Mouse (Mus musculus) heart, adult 2 months (tissue): ENCODE measurements around the gene Tdrd1. TPM values are rescaled to one million over a fixed set of nuclear protein-coding genes. Genes with fewer than 3 reads are reported as not detected.

Source experiments
- DNase-seq, 2 experiments: peaks; one replicate each; pipeline ENCODE4 v3.0.0; 2021
- H3K27ac ChIP-seq: fragments of 200-600 bp; 2 replicates; pipeline ENCODE4 v1.8.1; 2022
- H3K27me3 ChIP-seq: fragments of 200-500 bp; 2 replicates; pipeline ENCODE4 v1.6.1; 2012; ENCODE audit warnings: mild to moderate bottlenecking, low read length, inconsistent platforms, mixed read lengths; ENCODE audit not compliant: control insufficient read depth, insufficient read depth
- H3K36me3 ChIP-seq: fragments of 200-500 bp; 2 replicates; pipeline ENCODE4 v1.6.1; 2012; ENCODE audit warnings: low read length, inconsistent platforms; ENCODE audit not compliant: control insufficient read depth, insufficient read depth
- H3K4me1 ChIP-seq: fragments of 200-500 bp; 2 replicates; pipeline ENCODE4 v1.6.1; 2011; ENCODE audit warnings: low read length; ENCODE audit not compliant: control insufficient read depth, insufficient read depth
- H3K4me3 ChIP-seq: fragments of 200-600 bp; 2 replicates; pipeline ENCODE4 v1.8.1; 2022
- H3K79me2 ChIP-seq: fragments of 200-500 bp; replicated peaks from 2 replicates; pipeline ENCODE4 v1.6.1; 2012; ENCODE audit warnings: mild to moderate bottlenecking, inconsistent platforms, low read length, moderate library complexity, mixed read lengths; ENCODE audit not compliant: control insufficient read depth, insufficient read depth
- H3K9ac ChIP-seq: fragments of 200-500 bp; 2 replicates; pipeline ENCODE4 v1.6.1; 2012; ENCODE audit warnings: low read depth, mild to moderate bottlenecking, control low read depth, inconsistent platforms, low read length, mixed read lengths
- CTCF ChIP-seq: fragments of 200-600 bp; IDR thresholded peaks from 2 replicates; pipeline ENCODE4 v1.8.1; 2022; ENCODE audit warnings: antibody characterized with exemption, mild to moderate bottlenecking, moderate library complexity
- EP300 ChIP-seq: fragments of 200-500 bp; IDR thresholded peaks from 2 replicates; pipeline ENCODE4 v1.6.1; 2011; ENCODE audit warnings: low read depth, low read length, control low read depth; ENCODE audit not compliant: insufficient read depth
- POLR2A ChIP-seq: fragments of 200-500 bp; IDR thresholded peaks from 2 replicates; pipeline ENCODE4 v1.6.1; 2011; ENCODE audit warnings: mild to moderate bottlenecking, low read depth, low read length, control low read depth; ENCODE audit not compliant: insufficient read depth
- WGBS: fragments of 180-500 bp; shearing (Covaris S2); methylation state at CpG from one replicate; pipeline ENCODE4 v1.1.7; 2018; 5-methylcytosine and 5-hydroxymethylcytosine counted together
- intact Hi-C: fragments of 180-260 bp; cut with DNase I; formaldehyde crosslinking; loops from one replicate; pipeline ENCODE4 v1.15.1; 2025
- polyA plus RNA-seq: library from polyadenylated mRNA; depleted of rRNA; stranded (reverse); fragments of >200 nt; gene quantifications from 2 replicates; pipeline ENCODE4 v1.2.3, GENCODE M21; 2012
- total RNA-seq, 2 experiments: library from RNA; stranded (reverse); gene quantifications; 2 replicates each; pipeline ENCODE4 v1.2.3; 2021

The Tdrd1 gene
- total and polyA plus RNA-seq, 3 experiments, result 0.02 TPM; not detected in 2

DNA sequence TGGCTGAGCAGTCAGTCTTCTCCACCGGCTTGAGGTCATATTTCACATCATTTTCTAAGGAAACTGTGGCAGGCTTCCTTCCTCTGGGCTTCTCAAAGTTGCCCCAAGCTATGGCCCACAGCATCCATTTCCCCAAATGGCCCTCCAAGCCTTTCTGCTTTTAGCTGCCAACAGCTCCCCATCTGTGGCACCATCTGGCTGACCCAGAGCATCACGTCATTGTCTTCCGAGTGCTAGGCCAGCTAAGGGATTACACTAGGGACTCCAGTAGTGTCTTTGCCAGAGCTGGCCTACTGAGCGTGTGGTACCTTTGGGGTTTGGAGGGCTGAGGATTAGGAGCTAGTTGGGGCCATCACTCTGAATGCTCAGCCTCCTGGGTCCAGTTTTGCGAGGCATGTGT is 66.6 kb downstream of the Tdrd1 start:
- H3K4me3 ChIP-seq, result no peak overlapping the region
- TF ChIP-seq CTCF (no peak), POLR2A (no peak), EP300 (no peak)
- H3K4me1 ChIP-seq, result no peaks in the 10 kb centered on the region
- no peaks in the 10 kb centered on the region for H3K27me3 ChIP-seq
- DNase-seq, result no peak
- no peak overlapping the region for H3K9ac ChIP-seq
- intact Hi-C loops, result no loop called here
- H3K79me2 ChIP-seq, result no peaks in the 10 kb centered on the region
- H3K27ac ChIP-seq, result no peak overlapping the region
- H3K36me3 ChIP-seq, result no peaks in the 10 kb centered on the region
- 88% methylated on average over 5 of the region's 5 CpGs for WGBS

GRCm38 (mm10) chr19:56893326-56893725 is 67.3 kb downstream of the Tdrd1 start:
- TF ChIP-seq EP300, result no peak
- no peak for TF ChIP-seq POLR2A
- no peak for TF ChIP-seq CTCF
- intact Hi-C loops, result no loop called here
- H3K4me3 ChIP-seq, result no peak overlapping the region
- H3K27ac ChIP-seq, result no peak overlapping the region
- H3K36me3 ChIP-seq, result no peaks in the 10 kb centered on the region
- H3K9ac ChIP-seq, result no peak overlapping the region
- DNase-seq, result no peak
- H3K79me2 ChIP-seq, result no peaks in the 10 kb centered on the region
- H3K27me3 ChIP-seq, result no peaks in the 10 kb centered on the region
- 79% methylated on average over 5 of the region's 5 CpGs for WGBS
- no peaks in the 10 kb centered on the region for H3K4me1 ChIP-seq

GRCm38 (mm10) chr19:56897654-56898053 is 71.6 kb downstream of the Tdrd1 start:
- intact Hi-C loops, result no loop called here
- Histone ChIP-seq H3K27ac (no peak overlapping the region), H3K9ac (no peak overlapping the region), H3K4me1 (no peaks in the 10 kb centered on the region), H3K79me2 (no peaks in the 10 kb centered on the region), H3K36me3 (no peaks in the 10 kb centered on the region), H3K27me3 (no peaks in the 10 kb centered on the region), H3K4me3 (no peak overlapping the region)
- 84% methylated on average over 16 of the region's 16 CpGs for WGBS
- DNase-seq, result no peak
- TF ChIP-seq POLR2A, result no peak
- no peak for TF ChIP-seq EP300
- TF ChIP-seq CTCF, result no peak

DNA sequence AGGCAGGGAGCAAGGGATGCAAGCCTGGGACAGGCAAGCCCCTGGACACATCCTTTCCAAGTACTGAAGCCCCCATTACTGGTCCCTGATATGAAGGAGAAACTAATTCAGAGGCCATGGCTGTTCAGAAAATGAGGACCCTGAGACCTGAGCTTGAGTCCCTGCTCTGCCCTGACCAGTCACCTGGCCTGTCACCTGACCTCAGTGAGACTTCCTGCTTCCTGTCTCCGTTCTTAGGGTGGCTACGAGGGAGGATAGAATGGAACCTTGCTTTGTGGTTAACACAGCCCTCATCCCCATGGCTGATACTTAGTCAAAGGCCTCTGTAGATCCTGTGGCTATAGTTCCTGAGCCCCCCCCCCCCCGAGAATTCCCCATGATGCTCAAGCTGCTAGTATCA is 78.1 kb downstream of the Tdrd1 start:
- Histone ChIP-seq H3K4me1 (no peaks in the 10 kb centered on the region), H3K36me3 (no peaks in the 10 kb centered on the region), H3K4me3 (no peak overlapping the region), H3K9ac (no peak overlapping the region), H3K27me3 (no peaks in the 10 kb centered on the region), H3K79me2 (no peaks in the 10 kb centered on the region), H3K27ac (no peak overlapping the region)
- intact Hi-C loops, result no loop called here
- TF ChIP-seq EP300, result no peak
- TF ChIP-seq CTCF, result no peak
- TF ChIP-seq POLR2A, result no peak
- no peak for DNase-seq
- 50% methylated on average over 3 of the region's 3 CpGs for WGBS

GRCm38 (mm10) chr19:56905395-56905794 is 79.4 kb downstream of the Tdrd1 start:
- no peak for DNase-seq
- no peak for TF ChIP-seq CTCF
- no peak for TF ChIP-seq POLR2A
- no peak for TF ChIP-seq EP300
- intact Hi-C loops, result loop anchor here (5.0 kb wide), 3 partner anchors 93 to 483 kb away; no protein-coding TSS in a partner anchor
- Histone ChIP-seq H3K4me1 (no peaks in the 10 kb centered on the region), H3K79me2 (no peaks in the 10 kb centered on the region), H3K27ac (no peak overlapping the region), H3K9ac (no peak overlapping the region), H3K4me3 (no peak overlapping the region), H3K27me3 (no peaks in the 10 kb centered on the region), H3K36me3 (no peaks in the 10 kb centered on the region)
- WGBS, result 80% methylated on average over 7 of the region's 7 CpGs

DNA sequence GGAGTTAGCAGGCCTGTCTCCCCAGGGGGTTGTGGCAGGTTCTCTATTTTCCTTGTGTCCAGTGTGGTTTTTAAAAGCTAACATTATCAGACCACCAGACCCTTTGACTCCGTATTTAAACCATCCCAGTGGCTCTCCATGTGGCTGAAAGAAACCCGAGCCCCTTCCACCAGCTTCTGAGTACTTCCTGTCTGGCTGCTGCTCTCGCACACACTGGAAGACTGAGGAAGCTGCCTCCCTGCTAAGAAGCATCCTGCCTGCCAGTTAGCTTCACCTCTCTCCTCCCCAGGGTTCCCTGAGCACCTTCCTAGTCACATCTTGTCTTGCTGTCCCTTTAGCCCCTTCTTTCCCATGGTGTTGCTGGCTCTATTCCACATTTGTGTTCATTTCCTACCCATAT is 81.8 kb downstream of the Tdrd1 start:
- Histone ChIP-seq H3K27me3 (no peaks in the 10 kb centered on the region), H3K27ac (no peak overlapping the region), H3K4me1 (no peaks in the 10 kb centered on the region), H3K79me2 (no peaks in the 10 kb centered on the region), H3K36me3 (no peaks in the 10 kb centered on the region), H3K4me3 (no peak overlapping the region), H3K9ac (no peak overlapping the region)
- intact Hi-C loops, result loop anchor here (5.0 kb wide), 3 partner anchors 96 to 486 kb away; no protein-coding TSS in a partner anchor
- WGBS, result 35% methylated on average over 3 of the region's 3 CpGs
- TF ChIP-seq EP300, result no peak
- no peak for DNase-seq
